Mouse (Mus musculus) G1E (cell line): Measurements from ENCODE around the gene Mcl1.

Experiments used
- CTCF ChIP-seq: IDR thresholded peaks from 2 replicates; pipeline ENCODE4 v1.5.1; 2012; ENCODE audit warnings: low read depth, low read length, inconsistent platforms, mixed read lengths
- GATA1 ChIP-seq: IDR thresholded peaks from 2 replicates; pipeline ENCODE4 v1.6.1; 2012; ENCODE audit warnings: borderline replicate concordance, low read length, inconsistent platforms, mixed read lengths

- TF ChIP-seq CTCF = no peak
- no peak for TF ChIP-seq GATA1
Measured at GRCm38 (mm10) chr3:95701877-95702540, 43.4 kb downstream of the Mcl1 start.
